Mouse (Mus musculus): ENCODE data around the gene Thoc5.

Thoc5 gene

GRCm38 (mm10) chr11:4894848-4895816 is at the start of gene Thoc5:
TSS of gene Thoc5 (plus strand) at chr11:4895320.
- no peaks in the 10 kb centered on the region for H3K27me3 ChIP-seq (ENCODE audit: insufficient read depth, low read length)
- H3K36me3 ChIP-seq (ENCODE audit: insufficient read depth, low read length), result peaks cover 42% of the 10 kb centered on the region
- H3K4me1 ChIP-seq (replicated peaks; ENCODE audit: low read depth, low read length), result peaks cover 36% of the 10 kb centered on the region
- H3K9me3 ChIP-seq (ENCODE audit: low read length), result no peaks in the 10 kb centered on the region
- H3K4me3 ChIP-seq (replicated peaks; ENCODE audit: low read length), result peak within 1 kb of the TSS; percentile 97
- no peak for TF ChIP-seq CTCF (conservative IDR thresholded peaks at IDR 0.05; ENCODE audit: low read length)
- no peak for TF ChIP-seq POU5F1 (IDR thresholded peaks at IDR 0.05; ENCODE audit: borderline replicate concordance, low read length)
- TF ChIP-seq NANOG (IDR thresholded peaks at IDR 0.05; ENCODE audit: borderline replicate concordance, low read length), result no peak

- Histone ChIP-seq H3K36me3 (ENCODE audit: insufficient read depth, low read length) (peaks cover 15% of the 10 kb centered on the region), H3K27me3 (ENCODE audit: insufficient read depth, low read length) (no peaks in the 10 kb centered on the region), H3K9me3 (ENCODE audit: low read length) (peaks cover 9% of the 10 kb centered on the region), H3K4me1 (replicated peaks; ENCODE audit: low read depth, low read length) (peaks cover 34% of the 10 kb centered on the region), H3K4me3 (replicated peaks; ENCODE audit: low read length) (peak overlapping the region; percentile 99)
- no peak for TF ChIP-seq CTCF (conservative IDR thresholded peaks at IDR 0.05; ENCODE audit: low read length)
- TF ChIP-seq POU5F1 (IDR thresholded peaks at IDR 0.05; ENCODE audit: borderline replicate concordance, low read length), result no peak
- no peak for TF ChIP-seq NANOG (IDR thresholded peaks at IDR 0.05; ENCODE audit: borderline replicate concordance, low read length)
Measured at GRCm38 (mm10) chr11:4848483-4849248, 46.5 kb upstream of the Thoc5 start.

GRCm38 (mm10) chr11:4849258-4849943 is 45.7 kb upstream of the Thoc5 start, which contains the start of gene Nf2:
TSS of gene Nf2 (minus strand) at chr11:4849536.
- Histone ChIP-seq H3K36me3 (ENCODE audit: insufficient read depth, low read length) (peaks cover 15% of the 10 kb centered on the region), H3K4me1 (replicated peaks; ENCODE audit: low read depth, low read length) (peaks cover 37% of the 10 kb centered on the region), H3K9me3 (ENCODE audit: low read length) (peaks cover 9% of the 10 kb centered on the region), H3K27me3 (ENCODE audit: insufficient read depth, low read length) (no peaks in the 10 kb centered on the region), H3K4me3 (replicated peaks; ENCODE audit: low read length) (peak within 1 kb of the TSS; percentile 99)
- no peak for TF ChIP-seq POU5F1 (IDR thresholded peaks at IDR 0.05; ENCODE audit: borderline replicate concordance, low read length)

GRCm38 (mm10) chr11:4850404-4850803 is 44.7 kb upstream of the Thoc5 start:
- Histone ChIP-seq H3K27me3 (ENCODE audit: insufficient read depth, low read length) (no peaks in the 10 kb centered on the region), H3K9me3 (ENCODE audit: low read length) (peaks cover 9% of the 10 kb centered on the region), H3K36me3 (ENCODE audit: insufficient read depth, low read length) (peaks cover 15% of the 10 kb centered on the region), H3K4me3 (replicated peaks; ENCODE audit: low read length) (peak overlapping the region; percentile 73), H3K4me1 (replicated peaks; ENCODE audit: low read depth, low read length) (peaks cover 46% of the 10 kb centered on the region)
- TF ChIP-seq POU5F1 (IDR thresholded peaks at IDR 0.05; ENCODE audit: borderline replicate concordance, low read length) (no peak), CTCF (conservative IDR thresholded peaks at IDR 0.05; ENCODE audit: low read length) (no peak), NANOG (IDR thresholded peaks at IDR 0.05; ENCODE audit: borderline replicate concordance, low read length) (no peak)

GRCm38 (mm10) chr11:4853021-4853420 is 42.1 kb upstream of the Thoc5 start:
- TF ChIP-seq CTCF (conservative IDR thresholded peaks at IDR 0.05; ENCODE audit: low read length) (peak; percentile 31; the same call in 1 of the 2 replicates), POU5F1 (IDR thresholded peaks at IDR 0.05; ENCODE audit: borderline replicate concordance, low read length) (no peak), NANOG (IDR thresholded peaks at IDR 0.05; ENCODE audit: borderline replicate concordance, low read length) (no peak)
- H3K9me3 ChIP-seq (ENCODE audit: low read length), result peaks cover 9% of the 10 kb centered on the region
- H3K27me3 ChIP-seq (ENCODE audit: insufficient read depth, low read length), result no peaks in the 10 kb centered on the region
- 0 out of 2 replicates have a peak, but pooled peaks cover 7% of the 10 kb centered on the region for H3K36me3 ChIP-seq (ENCODE audit: insufficient read depth, low read length)
- no peak overlapping the region for H3K4me3 ChIP-seq (replicated peaks; ENCODE audit: low read length)
- H3K4me1 ChIP-seq (replicated peaks; ENCODE audit: low read depth, low read length), result peaks cover 44% of the 10 kb centered on the region

- peaks cover 9% of the 10 kb centered on the region for H3K9me3 ChIP-seq (ENCODE audit: low read length)
- H3K4me3 ChIP-seq (replicated peaks; ENCODE audit: low read length), result no peak overlapping the region
- no peaks in the 10 kb centered on the region for H3K27me3 ChIP-seq (ENCODE audit: insufficient read depth, low read length)
- no peak for TF ChIP-seq POU5F1 (IDR thresholded peaks at IDR 0.05; ENCODE audit: borderline replicate concordance, low read length)
- TF ChIP-seq NANOG (IDR thresholded peaks at IDR 0.05; ENCODE audit: borderline replicate concordance, low read length), result peak; percentile 35; the same call in 1 of the 2 replicates
- peaks cover 54% of the 10 kb centered on the region for H3K4me1 ChIP-seq (replicated peaks; ENCODE audit: low read depth, low read length)
- 0 out of 2 replicates have a peak, but pooled peaks cover 7% of the 10 kb centered on the region for H3K36me3 ChIP-seq (ENCODE audit: insufficient read depth, low read length)
Measured at GRCm38 (mm10) chr11:4854181-4854580, 40.9 kb upstream of the Thoc5 start.

GRCm38 (mm10) chr11:4858416-4858815 is 36.7 kb upstream of the Thoc5 start:
- Histone ChIP-seq H3K9me3 (ENCODE audit: low read length) (no peaks in the 10 kb centered on the region), H3K27me3 (ENCODE audit: insufficient read depth, low read length) (no peaks in the 10 kb centered on the region), H3K4me1 (replicated peaks; ENCODE audit: low read depth, low read length) (peaks cover 86% of the 10 kb centered on the region), H3K4me3 (replicated peaks; ENCODE audit: low read length) (no peak overlapping the region), H3K36me3 (ENCODE audit: insufficient read depth, low read length) (no peaks in the 10 kb centered on the region)
- TF ChIP-seq NANOG (IDR thresholded peaks at IDR 0.05; ENCODE audit: borderline replicate concordance, low read length), result no peak
- no peak for TF ChIP-seq CTCF (conservative IDR thresholded peaks at IDR 0.05; ENCODE audit: low read length)
- no peak for TF ChIP-seq POU5F1 (IDR thresholded peaks at IDR 0.05; ENCODE audit: borderline replicate concordance, low read length)

- Histone ChIP-seq H3K27me3 (ENCODE audit: insufficient read depth, low read length) (no peaks in the 10 kb centered on the region), H3K9me3 (ENCODE audit: low read length) (no peaks in the 10 kb centered on the region), H3K4me3 (replicated peaks; ENCODE audit: low read length) (peak overlapping the region; percentile 43; the same call in 1 of the 2 replicates), H3K4me1 (replicated peaks; ENCODE audit: low read depth, low read length) (peaks cover 77% of the 10 kb centered on the region), H3K36me3 (ENCODE audit: insufficient read depth, low read length) (no peaks in the 10 kb centered on the region)
- TF ChIP-seq CTCF (conservative IDR thresholded peaks at IDR 0.05; ENCODE audit: low read length), result no peak
- no peak for TF ChIP-seq POU5F1 (IDR thresholded peaks at IDR 0.05; ENCODE audit: borderline replicate concordance, low read length)
- peak; percentile 49; the same call in 1 of the 2 replicates for TF ChIP-seq NANOG (IDR thresholded peaks at IDR 0.05; ENCODE audit: borderline replicate concordance, low read length)
Measured at GRCm38 (mm10) chr11:4860986-4861385, 34.1 kb upstream of the Thoc5 start.

Measured in E14TG2a.4 (cell line).